Mouse (Mus musculus): Measurements from ENCODE around the gene Ddx21. TPM values are rescaled to one million over a fixed set of nuclear protein-coding genes. Genes with fewer than 3 reads are reported as not detected.

Gene Ddx21
- total RNA-seq, 2 experiments from 2014 or later: 23.1 to 34.2 TPM

DNA sequence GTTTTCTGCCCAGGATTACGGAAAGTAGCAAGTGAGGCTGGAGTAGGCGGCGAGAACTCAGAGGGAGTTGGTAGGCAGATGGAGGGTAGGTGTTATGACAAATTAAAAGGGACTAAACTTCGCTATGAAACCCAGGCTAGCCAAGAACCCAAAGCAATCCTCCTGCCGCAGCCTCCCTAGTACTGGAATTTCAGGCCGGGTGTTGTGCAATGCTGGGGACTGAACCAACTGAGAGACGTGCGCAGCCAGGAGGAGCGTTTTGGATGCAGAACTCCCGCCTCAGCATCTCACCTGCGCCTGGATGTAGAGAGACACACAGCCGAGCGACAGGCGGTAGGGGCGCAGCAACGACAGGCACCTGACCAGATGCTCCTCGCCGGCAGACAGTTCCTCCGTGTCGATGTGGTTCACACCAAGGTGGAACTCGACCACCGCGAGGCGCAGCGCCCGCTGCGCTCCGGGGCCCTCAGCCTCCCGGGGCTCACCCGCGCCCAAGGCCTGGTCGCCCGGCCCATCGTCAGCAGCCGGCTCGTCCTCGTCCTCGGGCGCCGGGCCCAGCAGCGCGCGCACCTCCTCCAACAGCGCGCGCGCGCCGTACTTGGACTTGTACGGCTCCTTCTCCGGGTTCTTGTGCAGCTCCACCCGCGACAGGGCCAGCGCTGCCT, 24.3 kb downstream of the Ddx21 start:
- DNase-seq: no peak

DNA sequence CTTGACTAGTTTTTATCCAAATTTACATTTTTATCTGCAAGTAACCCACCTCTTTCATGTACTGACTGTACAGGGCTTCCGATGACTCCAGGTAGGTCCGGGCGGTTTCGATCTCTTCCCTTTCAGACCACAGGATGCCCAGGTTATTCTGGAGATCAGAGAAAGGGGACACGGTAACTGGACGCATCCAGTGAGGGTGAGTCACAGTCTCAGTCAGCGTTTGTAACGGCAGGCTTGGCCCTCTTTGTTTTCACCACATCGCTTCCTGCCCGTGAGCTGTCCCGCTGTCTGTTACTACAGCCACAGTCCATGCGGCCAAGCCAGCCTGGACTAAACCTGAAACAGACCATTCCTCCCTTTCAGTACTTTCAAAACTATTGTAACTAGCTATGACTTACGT, 27.1 kb downstream of the Ddx21 start:
- no peak for DNase-seq
- intact Hi-C loops (cut with DNase I): no loop called here

More for the DNA sequence above, 24.3 kb downstream of the Ddx21 start:
- intact Hi-C loops (cut with DNase I): no loop called here

DNA sequence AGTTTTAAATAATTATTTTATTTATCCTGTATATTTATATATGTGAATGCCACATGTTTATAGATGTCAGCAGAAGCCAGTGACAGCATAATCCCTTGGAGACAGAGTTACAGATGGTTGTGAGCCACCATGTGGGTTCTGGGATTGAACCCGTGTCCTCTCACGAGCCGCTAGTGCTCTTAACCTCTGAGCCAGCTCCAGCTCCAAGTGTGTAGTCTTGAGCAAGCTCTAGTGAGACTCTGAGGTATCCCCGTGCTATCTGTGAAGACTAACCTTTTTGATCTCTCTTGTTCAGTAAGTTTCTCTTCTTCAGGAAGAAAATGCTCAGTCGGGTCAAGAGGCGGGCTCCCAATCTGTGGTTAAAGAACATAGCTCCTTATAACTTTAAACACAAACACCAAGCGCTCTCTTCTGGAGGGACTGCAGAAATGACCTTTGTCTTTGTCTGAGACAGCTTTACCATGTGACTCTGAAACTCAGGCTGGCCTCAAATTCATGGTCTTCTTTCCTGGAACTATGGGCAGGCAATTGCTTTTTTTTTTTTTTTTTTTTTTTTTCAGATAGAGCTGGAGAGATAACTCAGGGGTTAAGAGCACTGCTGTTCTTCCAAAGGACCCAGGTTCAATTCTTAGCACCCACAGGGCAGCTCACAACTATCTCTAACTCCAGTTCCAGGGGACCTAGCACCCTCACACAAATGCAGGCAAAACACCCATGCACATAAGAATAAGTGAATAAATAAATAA, 31.8 kb downstream of the Ddx21 start:
- no peak for DNase-seq
- intact Hi-C loops (cut with DNase I): no loop called here

GRCm38 (mm10) chr10:62568861-62569260, 33.2 kb downstream of the Ddx21 start:
- no peak for DNase-seq
- intact Hi-C loops (cut with DNase I): no loop called here

DNA sequence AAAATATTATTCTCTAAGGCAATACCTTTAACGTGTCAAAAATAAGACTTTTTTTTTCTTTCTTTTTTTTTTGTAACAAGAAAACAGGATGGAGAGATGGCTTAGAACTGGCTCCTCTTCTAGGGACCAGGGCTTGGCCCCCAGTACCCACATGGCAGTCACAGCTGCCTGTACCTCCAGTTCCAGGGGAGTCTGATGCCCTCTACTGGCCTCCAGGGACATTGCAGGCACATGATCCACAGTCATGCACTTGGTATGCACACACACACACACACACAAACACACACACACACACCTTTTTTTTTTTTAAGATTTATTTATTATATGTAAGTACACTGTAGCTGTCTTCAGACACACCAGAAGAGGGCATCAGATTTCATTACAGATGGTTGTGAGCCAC, 44.3 kb downstream of the Ddx21 start:
- no peak for DNase-seq
- intact Hi-C loops (cut with DNase I): no loop called here

DNA sequence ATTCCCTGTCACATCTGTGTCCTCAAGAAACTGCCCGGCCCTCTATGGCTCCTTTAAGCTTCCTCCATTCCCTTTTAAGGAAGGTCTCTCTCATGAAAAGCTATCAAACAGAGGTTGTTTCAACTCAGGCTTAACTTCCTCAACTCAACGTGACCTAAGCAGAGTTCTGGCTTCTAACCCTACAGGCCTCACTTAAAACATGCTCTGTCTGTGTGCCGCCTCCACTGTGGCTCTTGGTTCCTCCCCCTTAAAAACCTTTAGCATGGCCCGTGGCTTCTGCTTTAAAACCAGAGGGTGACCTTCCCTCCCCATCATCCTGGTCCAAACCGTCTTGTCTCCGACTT, 45.6 kb downstream of the Ddx21 start:
- DNase-seq: no peak
- intact Hi-C loops (cut with DNase I): no loop called here

DNA sequence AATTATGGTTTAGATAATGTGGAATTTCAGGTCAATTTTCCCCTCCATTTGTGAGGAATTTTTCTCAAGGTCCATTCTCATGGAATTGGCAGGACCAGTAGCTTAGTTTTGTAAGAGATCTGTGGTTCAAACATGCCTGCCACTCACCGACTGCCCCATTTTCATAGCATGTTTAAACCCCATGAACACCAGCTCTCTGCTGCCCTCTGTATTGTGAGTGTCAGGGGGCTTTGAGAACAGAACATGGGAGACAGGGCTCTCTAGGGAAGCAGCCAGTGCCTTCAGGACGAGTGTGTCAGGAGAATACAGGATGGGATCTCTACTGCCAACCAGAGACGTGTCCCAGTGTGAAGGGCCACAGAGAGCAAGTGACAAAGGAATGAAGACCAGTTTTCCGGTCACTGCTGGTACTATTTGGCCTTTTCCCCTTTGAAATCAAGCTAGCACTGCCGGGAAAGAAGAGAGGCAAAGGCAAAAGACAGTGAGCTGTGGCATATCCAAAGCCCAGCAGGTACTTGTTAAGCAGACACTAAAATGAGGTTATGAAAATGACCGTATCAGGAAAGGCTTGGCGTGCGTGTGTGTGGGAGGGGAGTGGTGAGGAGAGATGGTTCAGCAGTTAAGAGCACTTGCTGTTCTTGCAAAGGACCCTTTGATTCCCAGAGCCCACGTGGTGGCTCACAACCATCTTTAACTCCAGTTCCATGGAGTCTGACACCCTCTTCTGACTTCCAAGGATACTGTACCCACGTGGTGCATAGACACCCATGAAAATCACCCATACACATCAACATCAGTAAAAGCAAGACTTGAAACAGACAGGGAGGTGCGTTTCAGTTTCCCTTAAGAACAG, 46.1 kb downstream of the Ddx21 start:
- intact Hi-C loops (cut with DNase I): no loop called here
- DNase-seq: no peak

GRCm38 (mm10) chr10:62553611-62554091, 48.4 kb downstream of the Ddx21 start:
- no peak for DNase-seq
- intact Hi-C loops (cut with DNase I): no loop called here

GRCm38 (mm10) chr10:62550787-62551300, 51.2 kb downstream of the Ddx21 start:
- intact Hi-C loops (cut with DNase I): no loop called here
- DNase-seq: no peak

- DNase-seq: peak; percentile 43 to 68
- intact Hi-C loops (cut with DNase I): loop anchor here (1.0 kb wide), 1 partner anchor 46 kb away; no protein-coding TSS in a partner anchor
Measured at GRCm38 (mm10) chr10:62549523-62550166, 52.4 kb downstream of the Ddx21 start.

DNA sequence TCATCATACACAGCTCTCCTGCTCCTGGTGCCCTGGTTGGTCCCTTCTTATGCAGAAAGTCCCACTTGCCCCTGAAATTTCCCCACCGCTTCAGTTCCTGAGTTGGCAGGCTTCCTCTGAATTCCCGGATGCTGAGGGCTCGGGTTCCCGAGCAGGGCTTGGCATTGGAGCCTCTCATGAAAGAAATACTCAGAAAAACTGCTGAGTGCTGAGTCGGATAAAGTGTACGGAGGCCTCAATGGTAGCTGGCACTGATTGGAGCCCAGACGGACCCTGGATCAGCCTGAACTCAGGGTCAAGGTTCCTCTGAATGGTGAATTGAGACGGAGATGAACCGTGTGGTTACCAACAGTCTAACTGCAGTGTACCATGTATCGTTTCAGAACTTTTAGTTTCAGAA, 55.6 kb downstream of the Ddx21 start:
- no peak for DNase-seq
- intact Hi-C loops (cut with DNase I): no loop called here

- intact Hi-C loops (cut with DNase I): no loop called here
- DNase-seq: no peak
Measured at GRCm38 (mm10) chr10:62545759-62546158, 56.3 kb downstream of the Ddx21 start.

DNA sequence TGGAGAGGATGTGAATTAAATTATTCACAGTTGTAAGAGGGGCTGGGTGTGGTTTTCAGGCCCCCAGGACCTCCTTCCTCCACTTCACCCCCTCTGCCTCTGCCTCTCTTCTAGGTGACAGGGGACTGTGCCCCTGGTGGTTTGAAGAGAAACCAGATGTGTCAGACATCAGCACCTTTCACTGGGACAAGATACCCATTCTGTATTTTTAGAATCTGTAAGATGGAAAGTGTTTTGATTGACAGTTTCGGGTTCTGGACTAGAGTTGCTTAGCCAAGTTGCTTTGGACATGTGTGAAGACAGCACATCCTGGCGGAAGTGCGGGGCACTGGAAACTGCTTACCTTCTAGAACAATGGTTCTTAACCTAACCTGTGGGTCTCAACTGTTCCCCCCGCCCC, 57.8 kb downstream of the Ddx21 start:
- intact Hi-C loops (cut with DNase I): no loop called here
- DNase-seq: no peak

DNA sequence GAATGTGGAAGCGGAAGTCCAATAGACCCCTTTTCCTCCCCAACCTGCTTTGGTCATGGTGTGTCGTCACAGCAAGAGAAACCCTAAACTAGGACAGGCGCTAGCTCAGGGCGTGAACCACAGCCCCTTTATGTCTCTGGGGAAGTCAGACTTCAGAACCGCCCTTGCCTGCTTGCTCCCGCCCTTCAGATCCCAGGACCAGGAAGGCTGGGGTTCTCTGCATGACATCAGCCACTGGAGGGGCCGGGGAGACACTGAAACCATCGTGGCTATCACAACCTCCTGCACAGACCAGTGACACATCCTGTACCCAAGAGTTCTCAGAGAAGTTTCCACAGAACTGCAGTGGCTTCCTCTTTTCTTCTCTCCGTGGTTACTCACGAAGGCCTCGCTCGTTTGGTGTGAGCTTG, 58.7 kb downstream of the Ddx21 start:
- intact Hi-C loops (cut with DNase I): no loop called here
- no peak for DNase-seq

DNA sequence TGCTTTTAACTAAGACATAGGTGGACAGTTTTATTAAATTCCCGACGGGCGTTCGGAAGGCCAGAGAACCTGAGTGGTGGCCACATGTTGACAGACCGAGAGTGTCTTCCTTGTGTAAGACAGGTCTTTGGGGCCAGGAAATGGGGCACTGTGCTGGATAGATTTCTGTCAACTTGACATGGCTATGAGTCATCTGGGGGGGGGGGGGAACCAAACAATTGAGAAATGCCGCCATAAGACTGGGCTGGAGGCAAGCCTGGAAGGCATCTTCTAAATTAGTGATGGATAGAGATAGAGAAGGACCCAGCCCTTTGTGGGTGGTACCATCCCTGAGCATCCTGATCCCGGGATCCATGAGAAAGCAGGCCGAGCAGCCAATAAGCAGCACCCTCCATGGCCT, 59.2 kb downstream of the Ddx21 start:
- intact Hi-C loops (cut with DNase I): no loop called here
- DNase-seq: no peak

DNA sequence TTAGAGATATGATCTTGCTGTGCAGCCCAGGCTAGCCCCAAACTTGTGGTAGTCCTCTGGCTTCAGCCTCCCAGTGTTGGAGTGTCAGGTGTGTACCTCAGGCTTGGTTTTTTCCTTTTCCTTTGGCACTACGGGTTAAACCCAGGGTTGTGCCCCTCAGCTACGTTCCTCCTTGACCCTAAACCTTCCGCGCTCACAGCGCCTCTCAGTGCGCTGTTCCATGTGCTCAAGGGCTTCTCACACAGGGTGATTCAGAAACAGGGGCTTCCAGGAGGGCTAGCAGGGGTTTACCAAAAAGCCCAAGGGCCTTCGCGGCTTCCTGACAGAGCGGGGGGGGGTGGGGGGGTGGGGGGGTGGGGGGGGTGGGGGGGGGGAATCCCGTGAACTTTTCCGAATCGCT, 59.6 kb downstream of the Ddx21 start:
- intact Hi-C loops (cut with DNase I): no loop called here
- no peak for DNase-seq

GRCm38 (mm10) chr10:62541499-62541898, 60.6 kb downstream of the Ddx21 start:
- intact Hi-C loops (cut with DNase I): no loop called here
- no peak for DNase-seq

DNA sequence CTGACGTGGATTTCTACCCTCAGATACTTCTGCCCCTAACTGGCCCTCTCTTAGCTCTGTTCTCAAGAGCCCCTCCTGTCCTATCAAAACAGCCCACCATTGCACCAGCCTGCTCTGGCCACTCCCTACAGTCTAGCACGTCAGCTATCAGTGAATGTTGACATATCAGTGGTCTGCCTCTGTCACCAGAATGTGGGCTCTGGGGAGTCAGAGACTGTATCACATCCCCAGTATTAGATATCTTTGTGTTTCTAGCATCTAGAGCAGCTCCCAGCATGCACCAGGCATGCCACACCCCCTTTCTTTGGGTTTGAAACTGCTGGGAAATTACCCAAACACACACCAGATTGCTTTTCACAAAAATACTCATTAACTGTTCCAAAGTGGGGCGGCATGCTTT, 61.3 kb downstream of the Ddx21 start:
- no peak for DNase-seq
- intact Hi-C loops (cut with DNase I): no loop called here

- intact Hi-C loops (cut with DNase I): no loop called here
- DNase-seq: no peak
Measured at GRCm38 (mm10) chr10:62534509-62534908, 67.6 kb downstream of the Ddx21 start.

DNA sequence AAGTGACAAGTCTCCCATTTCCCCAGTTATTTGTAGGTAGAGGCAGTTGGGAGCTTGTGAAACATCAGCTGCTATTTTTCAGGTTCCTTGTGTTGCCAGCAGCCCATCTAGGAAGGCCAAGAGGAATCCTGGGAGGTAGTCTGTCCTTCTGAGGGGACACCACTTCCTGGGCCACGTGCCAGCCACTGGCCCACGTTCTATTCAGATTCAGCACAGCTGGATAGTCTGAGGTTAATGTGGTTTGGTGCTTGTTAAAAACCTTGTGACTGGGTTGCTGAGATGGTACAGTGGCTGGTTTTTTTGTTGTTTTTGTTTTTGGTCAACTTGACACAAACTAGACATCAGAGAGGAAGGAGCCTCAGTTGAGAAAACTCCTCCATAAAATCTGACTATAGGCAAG, 69.2 kb downstream of the Ddx21 start:
- DNase-seq: no peak
- intact Hi-C loops (cut with DNase I): no loop called here
